Mouse (Mus musculus): Measurements from ENCODE around the gene Hoxb5. TPM values are rescaled to one million over a fixed set of nuclear protein-coding genes. Genes with fewer than 3 reads are reported as not detected.

Hoxb5 gene
- not detected for polyA plus RNA-seq (2017; shearing (Covaris generic))

DNA sequence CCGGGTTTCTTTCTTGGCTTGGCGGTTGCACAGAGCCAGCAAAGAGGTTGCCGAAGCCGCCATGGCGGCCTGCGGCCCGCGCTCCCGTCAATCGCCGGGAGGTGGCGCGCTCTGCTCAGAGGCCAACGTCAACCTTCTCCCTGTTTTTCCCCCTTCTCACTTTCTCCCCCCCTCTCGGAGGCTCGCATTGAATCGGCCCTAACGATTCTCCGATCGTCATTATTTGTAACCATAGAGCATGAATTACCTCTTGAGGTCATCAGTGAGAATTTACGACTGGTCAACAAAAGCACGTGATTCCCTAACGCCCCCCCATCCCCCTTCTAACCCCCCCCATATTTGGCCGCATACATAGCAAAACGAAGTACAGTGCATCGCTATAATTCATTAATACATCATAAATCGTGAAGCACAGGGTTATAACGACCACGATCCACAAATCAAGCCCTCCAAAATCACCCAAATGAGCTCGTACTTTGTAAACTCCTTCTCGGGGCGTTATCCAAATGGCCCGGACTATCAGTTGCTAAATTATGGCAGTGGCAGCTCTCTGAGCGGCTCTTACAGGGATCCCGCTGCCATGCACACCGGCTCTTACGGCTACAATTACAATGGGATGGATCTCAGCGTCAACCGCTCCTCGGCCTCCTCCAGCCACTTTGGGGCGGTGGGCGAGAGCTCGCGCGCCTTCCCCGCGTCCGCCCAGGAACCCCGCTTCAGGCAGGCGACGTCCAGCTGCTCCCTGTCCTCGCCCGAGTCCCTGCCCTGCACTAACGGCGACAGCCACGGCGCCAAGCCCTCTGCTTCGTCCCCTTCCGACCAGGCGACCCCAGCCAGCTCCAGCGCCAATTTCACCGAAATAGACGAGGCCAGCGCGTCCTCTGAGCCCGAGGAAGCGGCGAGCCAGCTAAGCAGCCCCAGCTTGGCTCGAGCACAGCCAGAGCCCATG is at the start of gene Hoxb5:
Gene Hoxb5, plus strand, starts transcription at position 186 of the 949 bp plus-strand sequence.

DNA sequence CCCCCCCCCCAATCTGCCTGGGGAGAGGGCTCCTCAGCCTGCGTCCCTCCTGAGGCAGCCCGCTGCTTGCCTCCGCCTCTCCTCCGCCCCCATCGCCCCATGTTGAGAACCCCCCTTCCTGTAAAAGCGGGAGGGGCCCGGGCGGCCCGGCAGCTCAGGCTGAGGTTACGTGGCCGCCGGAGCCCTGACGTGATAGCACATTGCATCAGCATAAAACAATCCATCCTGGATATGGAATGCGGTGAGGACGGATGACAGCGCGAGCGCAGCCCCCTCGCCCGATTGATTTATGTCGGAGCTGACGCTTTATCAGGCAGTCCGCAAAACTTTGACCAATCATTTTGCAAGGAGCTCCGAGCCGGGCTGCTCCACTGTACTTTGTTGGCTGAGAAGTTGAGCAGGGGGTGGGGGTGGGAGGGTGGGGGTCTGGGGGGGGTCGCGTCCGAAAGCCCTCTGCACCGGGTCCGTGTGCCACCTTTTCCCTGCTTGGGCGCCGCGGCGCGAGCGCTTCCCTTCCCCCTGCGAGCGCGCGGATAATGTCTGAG is 32.1 kb upstream of the Hoxb5 start, which contains the start of gene Hoxb9:
Gene Hoxb9, plus strand, starts transcription at position 462 of the 545 bp plus-strand sequence.

DNA sequence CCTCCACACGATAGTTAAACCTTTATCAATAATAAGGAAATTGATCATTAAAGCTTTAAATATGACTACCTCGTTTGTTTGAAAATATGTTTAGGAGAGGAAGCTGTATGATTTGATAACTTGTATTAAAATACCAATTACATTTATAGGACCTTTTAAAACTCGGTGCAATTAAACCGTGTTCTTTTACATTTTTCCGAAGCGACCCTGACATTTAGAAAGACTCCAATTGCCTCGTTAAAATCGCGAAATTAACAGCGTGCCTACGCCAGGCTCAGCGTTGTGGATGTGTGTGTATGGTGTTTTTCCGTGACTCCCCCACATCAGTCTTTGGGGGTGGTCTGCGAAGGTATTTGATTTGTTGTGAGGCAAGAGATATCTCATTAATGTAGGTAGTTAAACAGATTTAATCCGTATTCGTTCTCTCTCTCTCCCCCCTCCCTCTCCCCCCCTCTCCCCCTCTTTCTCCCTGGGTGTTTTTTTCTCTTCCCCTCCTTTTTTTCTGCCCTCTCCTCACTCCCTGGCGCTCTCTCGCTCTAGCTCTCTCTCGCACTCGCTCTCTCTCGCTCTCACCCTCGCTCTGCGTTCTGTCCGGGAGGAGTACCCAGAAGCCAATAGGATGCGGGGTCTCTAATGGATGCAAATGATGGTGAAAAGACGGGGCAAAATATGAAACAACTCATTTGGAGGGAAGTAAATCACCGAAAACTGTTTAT is 21.1 kb upstream of the Hoxb5 start, which contains the start of gene Hoxb8:
Gene Hoxb8, plus strand, starts transcription at position 51 of the 716 bp plus-strand sequence.

DNA sequence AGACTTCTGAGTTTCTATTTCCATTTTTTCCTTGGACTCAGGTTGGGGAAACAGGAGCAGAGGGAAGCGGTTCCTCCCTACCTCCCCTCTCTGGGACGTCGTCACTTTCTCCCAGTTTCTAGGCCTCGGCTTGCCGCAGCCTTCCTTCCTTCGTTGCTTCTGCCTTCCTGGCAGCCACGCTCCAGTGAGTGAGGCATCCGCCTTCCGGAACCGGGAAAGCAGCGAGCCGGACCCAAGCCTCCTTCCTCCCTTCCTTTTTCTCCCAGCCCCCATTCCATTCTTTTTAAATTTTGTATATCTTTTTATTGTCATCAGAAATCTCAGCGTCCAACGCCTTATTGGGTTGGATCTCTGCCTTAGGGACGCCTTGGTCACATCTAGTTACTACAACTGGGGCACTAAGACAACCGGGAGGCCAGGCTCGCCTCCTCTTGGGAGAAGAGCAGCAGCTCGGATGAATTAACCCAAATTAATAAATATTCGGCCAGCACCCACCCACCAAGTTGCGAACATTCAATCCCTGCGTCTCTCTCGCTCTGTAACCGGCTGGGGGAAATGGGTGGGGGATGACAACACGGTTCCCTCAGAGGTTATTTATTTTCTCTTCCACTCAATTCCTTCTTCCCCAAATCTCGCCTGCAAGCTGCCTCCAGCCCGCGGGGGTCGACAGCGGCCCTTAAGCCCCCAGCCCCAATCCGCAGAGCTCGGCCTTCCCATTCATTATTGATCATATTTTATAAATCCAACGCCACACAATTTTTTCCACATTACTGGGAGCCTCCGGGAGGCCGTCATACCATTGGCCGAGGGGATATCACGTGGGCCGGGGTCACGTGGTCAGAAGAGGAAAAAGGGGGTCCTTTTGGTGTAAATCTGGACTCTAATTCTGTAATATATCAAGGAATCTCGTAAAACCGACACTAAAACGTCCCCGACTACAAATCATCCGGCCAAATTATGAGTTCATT is 17.1 kb upstream of the Hoxb5 start, which contains the start of gene Hoxb7:
Gene Hoxb7, plus strand, starts transcription at position 853 of the 968 bp plus-strand sequence.

DNA sequence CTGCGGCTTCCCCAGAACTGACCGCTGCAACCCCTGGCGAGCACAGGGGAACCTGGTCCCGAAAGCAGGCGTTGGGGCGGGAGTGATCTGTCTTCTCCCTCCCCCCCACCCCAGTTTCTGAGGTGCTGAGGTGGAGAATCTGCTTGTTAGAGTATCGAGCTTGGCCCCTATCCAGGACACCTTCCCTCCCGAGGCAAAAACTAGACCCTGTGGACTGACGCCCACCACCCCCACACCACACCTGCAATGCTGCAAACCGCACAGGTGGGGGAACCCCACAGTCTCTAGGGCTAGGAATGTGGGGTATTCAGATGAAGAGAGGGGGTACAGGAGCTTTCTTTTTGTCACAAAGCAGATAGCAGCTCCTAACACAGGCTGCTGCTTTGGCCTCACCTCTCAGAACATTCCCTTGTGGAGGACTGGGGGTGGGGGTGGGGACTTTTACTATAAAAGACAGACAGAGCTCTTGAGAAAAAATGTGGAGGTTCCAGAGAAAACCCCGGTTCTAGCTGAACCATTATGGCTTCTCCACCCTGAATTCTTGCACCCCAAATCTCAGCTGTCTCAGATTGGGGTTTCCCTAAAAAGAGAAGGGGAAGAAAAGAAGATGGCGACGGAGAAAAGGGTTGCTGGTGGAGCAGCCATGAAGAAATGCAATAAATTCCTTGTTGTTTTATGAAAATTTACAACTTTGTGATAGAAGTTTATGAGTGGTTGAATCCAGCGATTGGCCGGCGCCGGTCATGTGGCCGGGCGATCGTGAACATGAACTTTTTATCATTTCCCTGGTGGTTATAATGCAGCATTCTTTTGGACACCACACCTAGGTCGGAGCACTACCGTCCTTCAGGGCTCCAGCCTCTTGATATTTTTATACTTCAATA is 11.2 kb upstream of the Hoxb5 start, which contains the start of gene Hoxb6:
Gene Hoxb6, plus strand, starts transcription at position 796 of the 884 bp plus-strand sequence.

DNA sequence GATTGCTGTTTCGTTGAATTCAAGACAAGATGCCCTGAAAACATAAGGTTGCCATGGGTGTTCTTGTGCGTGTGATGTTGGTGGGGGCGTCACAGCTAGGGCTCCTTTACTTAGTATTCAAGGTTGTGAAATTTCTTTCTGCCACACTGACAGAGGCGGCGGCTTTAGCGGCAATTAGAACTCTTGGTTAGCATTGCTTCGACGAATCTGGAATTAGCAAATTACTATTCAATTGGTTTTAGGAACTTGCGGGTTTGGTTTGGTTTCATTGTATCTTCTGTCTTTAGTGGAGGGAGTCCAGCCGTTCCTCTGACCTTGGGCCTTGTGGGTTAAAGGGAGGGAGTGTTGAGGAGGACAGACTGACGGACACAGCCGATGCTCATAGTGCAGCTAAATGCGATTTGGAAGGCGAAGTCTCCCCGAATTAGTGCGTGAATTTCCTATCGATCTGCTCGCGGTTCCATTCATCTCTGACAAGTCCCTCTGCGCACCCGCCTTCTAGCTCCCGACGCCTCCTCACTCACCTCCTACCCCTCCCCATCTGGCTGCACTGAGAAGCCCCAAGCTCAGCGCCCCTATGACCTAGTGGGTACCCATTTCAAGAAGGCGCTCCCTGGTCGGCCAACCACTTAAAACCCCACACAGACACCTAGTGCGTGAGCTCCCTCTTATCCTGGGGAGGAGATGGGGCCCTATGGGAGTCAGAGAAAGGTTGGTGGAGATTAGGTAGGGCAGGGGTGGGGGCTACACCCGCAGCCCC is 14.7 kb downstream of the Hoxb5 start, which contains the start of gene Hoxb4:
Gene Hoxb4, plus strand, starts transcription at position 660 of the 760 bp plus-strand sequence.

DNA sequence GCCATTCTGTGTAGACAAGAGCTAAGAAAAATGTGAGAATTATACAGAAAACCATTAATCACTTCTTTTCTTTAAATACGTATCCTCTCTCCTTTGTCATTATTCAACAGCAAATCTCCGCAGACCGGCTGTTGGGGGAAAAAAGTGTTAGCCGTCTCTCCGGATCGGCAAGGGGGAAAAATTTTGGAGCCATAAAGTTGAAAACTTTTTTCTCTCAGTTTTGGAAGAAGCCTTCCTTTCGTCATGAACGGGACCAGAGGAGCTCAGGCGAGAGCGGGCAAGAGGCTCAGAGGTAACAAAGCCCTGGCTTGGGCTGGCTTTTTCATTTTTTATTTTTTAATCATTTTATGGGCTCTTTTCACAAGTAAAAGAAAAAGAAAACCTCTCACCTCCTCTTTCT is 20.0 kb downstream of the Hoxb5 start, which contains the start of gene Hoxb3:
Gene Hoxb3, plus strand, starts transcription at position 173 of the 400 bp plus-strand sequence.

DNA sequence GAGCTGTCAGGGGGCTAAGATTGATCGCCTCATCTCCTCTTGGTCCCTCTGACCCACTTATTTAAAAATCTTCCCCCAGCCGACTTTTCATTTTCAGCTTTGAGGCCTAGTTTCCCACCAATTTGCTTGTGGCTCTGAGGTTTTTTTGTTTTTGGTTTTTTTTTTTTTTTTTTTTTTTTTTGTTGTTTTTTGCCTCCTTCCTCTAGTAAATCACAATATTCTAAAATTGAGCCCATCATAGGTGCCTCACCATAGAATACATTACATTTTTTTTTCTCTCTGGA is 47.1 kb downstream of the Hoxb5 start, which contains the start of gene Hoxb2:
Gene Hoxb2, plus strand, starts transcription at position 185 of the 284 bp plus-strand sequence.

Other genes with a start within 250 kb of the Hoxb5 start
- gene Ube2z, start 237.9 kb upstream of the Hoxb5 start, polyA plus RNA-seq (2017; shearing (Covaris generic)): 10.2 TPM
- gene Atp5g1, start 227.7 kb upstream of the Hoxb5 start, polyA plus RNA-seq (2017; shearing (Covaris generic)): 380 TPM
- gene Calcoco2, start 191.4 kb upstream of the Hoxb5 start, polyA plus RNA-seq (2017; shearing (Covaris generic)): not detected
- not detected for gene Ttll6, start 169.6 kb upstream of the Hoxb5 start, polyA plus RNA-seq (2017; shearing (Covaris generic))
- not detected for gene Hoxb13, start 109.0 kb upstream of the Hoxb5 start, polyA plus RNA-seq (2017; shearing (Covaris generic))
- gene Hoxb9, start 31.9 kb upstream of the Hoxb5 start, polyA plus RNA-seq (2017; shearing (Covaris generic)): not detected
- not detected for gene Hoxb8, start 21.4 kb upstream of the Hoxb5 start, polyA plus RNA-seq (2017; shearing (Covaris generic))
- not detected for gene Hoxb7, start 16.7 kb upstream of the Hoxb5 start, polyA plus RNA-seq (2017; shearing (Covaris generic))
- gene Hoxb6, start 10.9 kb upstream of the Hoxb5 start, polyA plus RNA-seq (2017; shearing (Covaris generic)): not detected
- 0.33 TPM for gene Hoxb4, start 14.9 kb downstream of the Hoxb5 start, polyA plus RNA-seq (2017; shearing (Covaris generic))
- not detected for gene Hoxb3, start 20.0 kb downstream of the Hoxb5 start, polyA plus RNA-seq (2017; shearing (Covaris generic))
- not detected for gene Hoxb2, start 47.2 kb downstream of the Hoxb5 start, polyA plus RNA-seq (2017; shearing (Covaris generic))
- gene Hoxb1, start 62.4 kb downstream of the Hoxb5 start, polyA plus RNA-seq (2017; shearing (Covaris generic)): not detected
- 838 TPM for gene Skap1, start 161.3 kb downstream of the Hoxb5 start, polyA plus RNA-seq (2017; shearing (Covaris generic))

Measured in inflammation-experienced regulatory T-cells, adult 16 weeks (primary cell).